Comparison of ENCODE assay signal across 8 mouse cellular contexts in the genomic region with DNA sequence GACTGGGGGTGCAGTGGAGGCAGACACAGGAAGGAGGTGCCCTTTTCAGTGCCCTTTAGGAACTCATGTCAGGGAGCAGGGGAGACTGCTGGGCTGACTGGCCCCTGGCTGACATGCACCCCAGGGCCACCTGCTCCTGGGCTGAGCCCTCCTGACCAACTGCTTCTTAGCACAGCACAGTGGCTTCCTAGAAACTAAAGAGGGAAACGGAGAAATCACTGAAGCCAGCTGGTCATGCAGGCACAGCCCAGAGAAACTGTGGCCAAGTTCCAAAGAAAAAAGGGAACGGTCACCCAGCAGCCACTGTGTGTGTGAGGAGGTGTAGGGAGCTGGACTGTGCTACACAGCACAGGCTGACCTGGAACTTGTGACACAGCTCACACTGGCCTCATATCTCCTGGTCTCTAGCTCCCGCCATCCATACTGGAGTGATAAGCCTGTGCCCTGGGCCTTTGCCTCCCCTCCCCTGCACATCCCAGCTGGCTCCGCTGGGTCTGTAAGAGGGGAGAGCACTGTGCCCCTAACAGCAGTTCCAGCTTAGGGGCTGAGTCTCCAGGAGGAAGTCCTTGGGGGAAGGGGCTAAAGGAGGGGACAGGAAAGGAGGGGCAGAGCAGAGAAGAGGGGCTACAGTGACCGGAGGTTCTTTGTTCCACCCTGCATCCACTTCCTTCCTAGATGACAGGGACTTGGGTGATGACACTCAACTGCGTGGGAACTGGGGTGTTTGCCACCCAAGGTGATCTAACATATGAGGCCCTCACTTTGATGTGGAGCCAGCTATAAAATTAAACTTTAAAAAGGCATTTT. TPM values are rescaled to one million over a fixed set of nuclear protein-coding genes. Genes with fewer than 3 reads are reported as not detected.
DNase-seq lines count a peak whose midpoint lies in the region; ATAC-seq lines count a peak whose summit lies in the region.

No protein-coding gene starts in this region.

- H3K4me1 ChIP-seq in heart, embryonic 11.5 days (ENCODE audit: control insufficient read depth, insufficient read depth, low read length): peaks cover 19% of the 10 kb centered on the region
- peaks cover 19% of the 10 kb centered on the region for H3K4me1 ChIP-seq in kidney, embryonic 16.5 days (ENCODE audit: insufficient read depth, low read length)
- H3K4me1 ChIP-seq in neural tube, embryonic 12.5 days: peaks cover 27% of the 10 kb centered on the region

- H3K27ac ChIP-seq in heart, embryonic 11.5 days (ENCODE audit: low read depth, low read length): peak overlapping the region; percentile 58; the same call in 1 of the 2 replicates
- peak overlapping the region; percentile 59; the same call in 1 of the 2 replicates for H3K27ac ChIP-seq in kidney, embryonic 16.5 days (ENCODE audit: low read length)
- H3K27ac ChIP-seq in neural tube, embryonic 12.5 days: peak overlapping the region; percentile 48

- no peak overlapping the region for H3K4me2 ChIP-seq in heart, embryonic 11.5 days
- no peak overlapping the region for H3K4me2 ChIP-seq in kidney, embryonic 16.5 days (replicated peaks; ENCODE audit: low read depth, low read length)
- no peak overlapping the region for H3K4me2 ChIP-seq in neural tube, embryonic 12.5 days (replicated peaks)

- H3K4me3 ChIP-seq in heart, embryonic 11.5 days (ENCODE audit: low read depth, low read length): no peak overlapping the region
- no peak overlapping the region for H3K4me3 ChIP-seq in kidney, embryonic 16.5 days (ENCODE audit: low read length)
- H3K4me3 ChIP-seq in neural tube, embryonic 12.5 days: no peak overlapping the region

- H3K9ac ChIP-seq in heart, embryonic 11.5 days (ENCODE audit: low read depth, low read length): peak overlapping the region; percentile 47; the same call in 1 of the 2 replicates
- H3K9ac ChIP-seq in kidney, embryonic 16.5 days (replicated peaks; ENCODE audit: low read length): peak overlapping the region; percentile 50; the same call in 1 of the 2 replicates
- H3K9ac ChIP-seq in neural tube, embryonic 12.5 days: no peak overlapping the region

- WGBS in heart, embryonic 11.5 days (ENCODE audit: insufficient replicate concordance): 38% methylated on average over 6 of the region's 6 CpGs
- WGBS in kidney, embryonic 16.5 days: 51% methylated on average over 6 of the region's 6 CpGs
- WGBS in neural tube, embryonic 12.5 days: 54% methylated on average over 6 of the region's 6 CpGs

- peaks cover 10% of the 10 kb centered on the region for H3K36me3 ChIP-seq in heart, embryonic 11.5 days (ENCODE audit: control insufficient read depth, insufficient read depth, low read length)
- 0 out of 2 replicates have a peak, but pooled peaks cover 17% of the 10 kb centered on the region for H3K36me3 ChIP-seq in kidney, embryonic 16.5 days (ENCODE audit: insufficient read depth, low read length)
- peaks cover 25% of the 10 kb centered on the region for H3K36me3 ChIP-seq in neural tube, embryonic 12.5 days

- H3K9me3 ChIP-seq in heart, embryonic 11.5 days (replicated peaks; ENCODE audit: control insufficient read depth, low read length): no peaks in the 10 kb centered on the region
- H3K9me3 ChIP-seq in kidney, embryonic 16.5 days (ENCODE audit: low read length): no peaks in the 10 kb centered on the region
- H3K9me3 ChIP-seq in neural tube, embryonic 12.5 days: no peaks in the 10 kb centered on the region

- H3K27me3 ChIP-seq in heart, embryonic 11.5 days (ENCODE audit: control insufficient read depth, insufficient read depth, low read length): no peaks in the 10 kb centered on the region
- H3K27me3 ChIP-seq in kidney, embryonic 16.5 days (ENCODE audit: insufficient read depth, low read length): no peaks in the 10 kb centered on the region
- no peaks in the 10 kb centered on the region for H3K27me3 ChIP-seq in neural tube, embryonic 12.5 days (replicated peaks)

- peak; percentile 33 for ATAC-seq in cerebellum, adult (ENCODE audit: insufficient number of reproducible peaks, low FRiP score, low TSS enrichment)
- ATAC-seq in heart, embryonic 11.5 days (replicated peaks; ENCODE audit: insufficient number of reproducible peaks, low FRiP score, low TSS enrichment): no peak
- no peak for ATAC-seq in kidney, embryonic 16.5 days (ENCODE audit: low FRiP score, low TSS enrichment)
- peak; percentile 9; the same call in 1 of the 2 replicates for ATAC-seq in neural tube, embryonic 12.5 days (ENCODE audit: low FRiP score, low read depth)
- ATAC-seq in activated CD4-positive, CD25-positive, alpha-beta regulatory T cell, adult 4 months: no peak

- DNase-seq in cerebellum, postnatal 4 days (ENCODE audit: low spot score in 2 of 2): no peak
- DNase-seq in right cerebral cortex, postnatal 14 days: peak; percentile 8
- DNase-seq in right cerebral cortex, postnatal 25 days: no peak

RNA-seq across cellular contexts. Expression of gene B4galt5, which starts 48.9 kb away (rescaled TPM):
- 16.1 and 24.5 TPM in 2 replicates for polyA plus RNA-seq in heart, embryonic 11.5 days (2014; fragmentation: Nextera tagmentation; extraction: Ambion mirVana)
- polyA plus RNA-seq in kidney, embryonic 16.5 days (2015; fragmentation: Nextera tagmentation; extraction: Ambion mirVana): 8.9 and 9.4 TPM in 2 replicates
- 24.4 and 25.5 TPM in 2 replicates for polyA plus RNA-seq in neural tube, embryonic 12.5 days (2016; fragmentation: Nextera tagmentation; extraction: Ambion mirVana)
- 10 to 100 TPM in 1 of 2 experiments, 1 to 10 TPM in 1; 7.9 to 11.6 TPM for polyA plus RNA-seq in activated CD4-positive, CD25-positive, alpha-beta regulatory T cell, adult 4 months (2017; shearing (Covaris generic))

RNA-seq across cellular contexts. Expression of gene Ptgis, which starts 59.7 kb away (rescaled TPM):
- polyA plus RNA-seq in heart, embryonic 11.5 days (2014; fragmentation: Nextera tagmentation; extraction: Ambion mirVana): 19.6 and 21.6 TPM in 2 replicates
- 18.4 and 20.6 TPM in 2 replicates for polyA plus RNA-seq in kidney, embryonic 16.5 days (2015; fragmentation: Nextera tagmentation; extraction: Ambion mirVana)
- polyA plus RNA-seq in neural tube, embryonic 12.5 days (2016; fragmentation: Nextera tagmentation; extraction: Ambion mirVana): 8.5 and 8.7 TPM in 2 replicates
- polyA plus RNA-seq in activated CD4-positive, CD25-positive, alpha-beta regulatory T cell, adult 4 months (2017; shearing (Covaris generic)): under 1 TPM in 1 of 2 experiments, not detected in 1; 0.17 TPM

Comparison
In these comparisons a context has a peak if more than half of its experiments do, and no peak if none do; other contexts are left out.
1. ATAC-seq: peak in cerebellum, adult (single experiment) and neural tube, embryonic 12.5 days (single experiment); none in heart, embryonic 11.5 days (single experiment), kidney, embryonic 16.5 days (single experiment) and activated CD4-positive, CD25-positive, alpha-beta regulatory T cell, adult 4 months (single experiment).
2. Peak in every context shown above with its lines, with median percentiles within 50 percentile points of each other: H3K27ac ChIP-seq.